Mouse (Mus musculus): ENCODE results near the gene Fcer1g.

Gene Fcer1g

DNA sequence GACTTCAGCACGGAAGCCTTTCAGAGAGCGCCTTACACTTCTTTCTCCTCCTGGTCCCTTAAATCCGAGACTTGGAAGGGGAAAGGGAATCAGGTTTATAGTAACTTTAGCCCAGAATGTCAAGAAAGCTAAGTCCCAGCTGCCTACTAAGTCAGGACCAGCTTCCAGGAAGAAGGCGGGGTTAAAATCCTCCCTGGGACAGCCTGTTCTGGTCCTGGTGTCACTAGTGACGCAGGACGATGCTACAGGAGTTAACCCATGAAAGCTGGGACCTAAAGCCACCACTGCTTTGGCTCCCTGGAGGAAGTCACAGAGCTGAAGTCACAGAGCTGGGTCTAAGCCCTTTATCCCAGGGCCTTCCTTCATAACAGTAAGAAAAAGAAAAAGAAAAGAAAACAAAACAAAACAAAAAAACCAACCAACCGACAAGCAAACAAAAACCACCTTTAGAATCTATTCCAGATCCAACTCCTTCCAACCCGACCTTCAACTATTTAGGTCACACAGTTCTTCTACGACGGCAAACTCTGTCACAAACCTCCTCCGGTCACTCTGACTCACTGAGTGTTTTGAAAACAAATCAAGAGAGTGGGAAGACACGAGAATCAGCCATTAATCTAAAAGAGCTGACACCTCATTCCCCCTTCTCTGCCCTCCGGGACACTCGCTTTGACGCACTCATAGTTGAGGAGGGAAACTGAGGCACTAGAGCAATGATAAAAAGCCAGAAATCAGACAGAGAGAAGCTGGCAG is 6.0 kb upstream of the Fcer1g start:
- DNase-seq, result no peak

DNA sequence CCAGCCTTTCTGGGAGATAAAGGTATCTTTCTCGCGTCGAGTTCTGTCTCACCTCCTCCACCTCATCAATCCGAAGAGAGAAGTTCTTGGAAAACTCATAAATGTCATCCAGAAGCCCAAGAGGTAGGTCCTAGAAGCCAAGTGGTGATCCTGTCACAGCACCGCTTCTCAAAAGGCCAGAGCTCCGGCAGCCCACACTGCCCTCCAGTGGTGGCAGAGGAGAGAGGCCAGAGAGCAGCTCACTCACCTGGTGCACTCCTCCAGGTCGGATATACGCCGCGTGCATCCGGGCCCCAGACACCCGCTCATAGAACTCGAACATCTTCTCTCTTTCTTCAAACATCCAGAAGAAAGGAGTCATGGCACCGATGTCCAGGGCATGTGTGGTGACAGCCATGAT is 4.3 kb upstream of the Fcer1g start:
- DNase-seq, result peak; percentile 65

DNA sequence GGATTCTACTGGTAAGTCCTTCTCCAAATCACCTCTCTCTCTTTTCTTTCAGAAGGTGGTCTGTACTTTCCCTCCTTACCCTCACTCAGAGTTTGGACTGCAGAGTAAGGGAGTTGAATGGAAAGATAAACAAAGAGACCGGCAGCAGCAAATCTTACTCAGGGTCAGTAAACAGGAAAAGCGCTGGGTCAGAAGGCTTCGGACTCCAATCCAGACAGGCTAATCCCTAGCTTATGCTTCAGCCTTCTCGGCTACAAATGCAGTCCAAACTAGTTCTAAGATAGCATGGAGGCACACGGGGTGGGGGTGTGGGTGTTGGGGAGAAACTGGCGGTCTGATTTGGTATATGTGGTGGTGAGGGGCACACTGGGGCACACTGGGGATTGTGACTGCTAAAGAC is 3.3 kb upstream of the Fcer1g start:
- no peak for DNase-seq

DNA sequence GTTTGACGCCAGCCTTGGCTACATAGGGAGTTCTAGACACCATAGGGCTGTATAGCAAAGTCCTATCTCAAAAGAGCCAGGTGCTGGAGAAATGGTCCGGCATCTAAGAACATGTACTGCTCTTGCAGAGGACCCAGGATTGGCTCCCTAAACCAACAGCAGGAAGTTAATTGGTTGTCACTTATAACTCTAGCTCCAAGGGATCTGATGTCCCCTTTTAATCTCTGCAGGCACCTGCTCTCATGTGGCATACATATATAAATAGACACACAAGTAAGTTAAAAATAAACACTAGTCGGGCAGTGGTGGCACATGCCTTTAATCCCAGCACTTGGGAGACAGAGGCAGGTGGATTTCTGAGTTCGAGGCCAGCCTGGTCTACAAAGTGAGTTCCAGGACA is 1.6 kb upstream of the Fcer1g start:
- no peak for DNase-seq

DNA sequence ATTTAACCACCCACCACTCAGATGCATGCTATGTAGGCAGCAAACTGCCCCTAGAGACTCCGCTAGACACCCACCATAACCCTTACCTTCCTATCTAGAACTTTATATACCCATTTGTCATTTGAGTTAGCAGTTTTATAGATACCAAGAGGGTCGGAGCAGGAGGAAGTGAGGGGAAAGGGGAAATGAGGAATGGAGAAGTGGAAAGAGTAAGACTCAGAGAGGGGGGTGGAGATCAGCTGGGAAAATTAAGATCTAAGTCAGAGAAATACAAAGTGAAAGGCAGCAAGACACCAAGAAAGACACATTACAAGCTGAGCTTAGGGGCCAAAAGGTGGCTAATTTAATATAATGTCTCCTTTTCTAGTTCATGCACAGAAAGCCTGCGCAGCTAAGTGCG is 373 bp upstream of the Fcer1g start:
- no peak for DNase-seq

DNA sequence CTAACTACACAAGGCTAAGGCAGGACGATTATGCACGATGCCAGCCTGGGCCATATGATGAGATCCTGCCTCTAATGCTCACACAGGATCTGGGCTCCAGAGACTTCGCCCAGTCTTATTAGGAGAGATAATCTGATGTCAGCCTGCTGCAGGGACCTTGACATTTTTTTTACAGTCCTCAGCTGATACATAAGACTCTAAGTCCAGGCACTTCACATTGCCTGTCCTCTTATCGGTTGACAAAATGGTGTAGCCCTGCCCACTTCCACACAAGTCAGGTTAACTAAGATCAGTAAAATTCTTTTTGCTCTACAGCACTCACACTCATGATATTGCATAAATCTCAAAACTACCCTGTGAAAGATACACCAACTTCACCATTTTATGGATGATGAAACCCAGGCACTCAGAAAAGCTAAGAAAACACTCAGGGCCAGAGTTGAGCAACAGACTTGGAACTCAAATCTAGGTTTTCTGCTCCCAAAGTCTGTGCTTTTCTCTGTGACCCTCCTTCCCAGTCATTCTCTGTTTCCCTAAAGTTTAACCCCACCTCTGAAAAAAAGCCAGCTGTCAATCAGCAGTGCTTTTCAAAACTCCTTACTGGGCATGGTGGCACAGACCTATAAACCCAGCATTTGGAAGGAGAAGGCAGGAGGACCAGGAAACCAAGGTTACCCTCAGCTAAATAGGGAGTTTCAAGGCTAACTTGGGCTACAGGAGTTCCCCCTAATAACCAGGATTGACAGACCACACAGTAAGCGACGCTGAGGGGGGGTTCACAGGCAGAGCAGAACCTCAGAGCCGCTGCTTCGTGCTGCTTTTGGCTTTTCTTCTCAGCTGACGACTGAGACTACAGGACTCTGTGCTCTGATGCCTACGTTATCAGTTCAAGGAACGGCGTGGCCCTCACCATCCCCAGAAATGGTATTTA is 1.1 kb downstream of the Fcer1g start:
- peak; percentile 18 for DNase-seq

DNA sequence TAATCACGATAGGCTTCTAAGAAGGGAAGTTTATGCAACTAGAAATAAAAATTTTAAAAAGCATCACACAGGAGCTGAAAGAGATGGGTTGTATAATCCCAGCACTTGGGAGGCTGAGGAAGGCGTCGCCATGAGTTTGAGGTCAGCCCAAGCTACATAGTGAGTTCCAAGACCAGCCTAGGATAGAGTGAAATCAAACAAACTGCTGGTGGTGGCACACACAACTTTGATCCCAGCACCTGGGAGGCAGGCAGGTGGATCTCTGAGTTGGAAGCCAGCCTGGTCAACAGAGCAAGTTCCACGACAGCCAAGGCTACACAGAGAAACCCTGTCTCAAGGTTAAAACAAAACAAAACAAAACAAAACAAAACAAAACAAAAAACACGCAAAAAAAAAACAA is 1.8 kb downstream of the Fcer1g start:
- DNase-seq, result no peak

DNA sequence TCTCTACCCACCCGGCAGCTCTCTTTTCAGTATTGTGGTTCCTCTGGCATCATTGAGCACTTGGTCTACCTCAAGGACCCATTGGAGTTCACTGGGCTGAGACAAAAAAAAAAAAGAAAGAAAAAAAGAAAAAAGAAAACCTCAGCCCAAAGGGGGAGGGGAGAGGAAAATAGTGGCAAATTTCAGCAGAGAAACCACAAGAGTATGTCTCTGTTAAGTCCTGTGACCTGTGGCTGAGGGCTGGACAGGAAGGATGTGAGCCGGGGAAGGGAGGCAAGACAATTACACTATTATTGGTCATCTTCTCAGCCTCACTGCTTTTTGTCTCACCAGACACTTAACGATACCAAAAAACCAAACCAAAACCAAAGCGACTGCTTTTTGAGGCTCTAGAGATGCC is 2.3 kb downstream of the Fcer1g start:
- no peak for DNase-seq

DNA sequence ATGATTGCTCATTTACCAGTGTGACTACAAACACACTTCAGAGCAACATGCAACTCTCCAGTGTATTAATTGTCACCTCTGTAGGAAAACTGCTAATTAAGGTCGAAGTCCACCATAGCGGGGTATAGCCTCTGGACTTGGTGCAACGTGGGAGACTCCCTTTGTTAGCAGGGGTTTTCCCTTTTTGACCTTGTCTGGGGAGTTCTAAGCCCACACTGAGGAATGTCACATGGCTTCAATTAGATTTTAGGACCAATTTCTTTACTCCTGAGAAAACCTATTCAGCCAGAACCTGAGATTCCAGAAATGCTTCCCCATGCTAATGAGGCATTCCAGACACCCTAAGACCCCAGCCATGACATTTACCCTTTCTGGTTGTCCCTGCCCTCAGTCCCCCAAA is 4.0 kb downstream of the Fcer1g start:
- DNase-seq, result peak; percentile 9

DNA sequence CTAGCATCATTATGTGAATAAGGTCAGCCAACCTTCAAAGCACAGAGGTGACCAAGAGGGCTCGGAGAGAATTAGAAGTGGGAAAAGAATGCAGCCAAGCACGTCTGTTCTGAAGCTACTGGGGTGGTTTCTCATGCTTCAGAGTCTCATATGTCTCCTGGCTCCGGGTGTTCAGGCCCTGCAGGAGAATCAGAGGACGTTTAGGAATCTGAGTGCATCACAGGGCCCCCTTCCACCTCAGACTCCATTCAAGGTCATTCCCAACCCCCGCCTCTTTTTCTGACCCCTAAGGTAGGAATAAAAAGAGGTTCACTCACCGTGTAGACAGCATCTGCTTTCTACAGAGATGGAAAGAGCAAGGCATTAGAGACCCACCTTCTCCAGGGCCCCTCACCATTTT is 4.4 kb downstream of the Fcer1g start:
- DNase-seq, result no peak

DNA sequence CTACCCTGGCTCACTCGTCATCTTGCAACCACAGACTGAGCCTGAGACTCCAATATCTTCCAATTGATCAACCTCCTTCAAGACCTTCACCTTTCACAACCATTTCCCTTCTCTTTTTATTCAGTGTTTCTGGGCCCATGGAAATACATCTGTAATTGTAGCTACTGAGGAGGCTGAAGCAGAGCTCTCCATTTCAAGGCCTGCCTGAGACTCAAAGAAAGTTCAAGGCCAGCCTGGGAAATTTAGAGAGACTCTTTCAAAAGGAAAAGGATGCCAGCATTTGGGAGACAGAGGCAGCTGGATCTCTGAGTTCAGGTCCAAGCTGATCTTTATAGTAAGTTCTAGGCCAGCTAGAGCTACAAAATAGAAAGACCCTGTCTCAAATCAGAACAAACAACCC is 6.3 kb downstream of the Fcer1g start:
- no peak for DNase-seq

DNA sequence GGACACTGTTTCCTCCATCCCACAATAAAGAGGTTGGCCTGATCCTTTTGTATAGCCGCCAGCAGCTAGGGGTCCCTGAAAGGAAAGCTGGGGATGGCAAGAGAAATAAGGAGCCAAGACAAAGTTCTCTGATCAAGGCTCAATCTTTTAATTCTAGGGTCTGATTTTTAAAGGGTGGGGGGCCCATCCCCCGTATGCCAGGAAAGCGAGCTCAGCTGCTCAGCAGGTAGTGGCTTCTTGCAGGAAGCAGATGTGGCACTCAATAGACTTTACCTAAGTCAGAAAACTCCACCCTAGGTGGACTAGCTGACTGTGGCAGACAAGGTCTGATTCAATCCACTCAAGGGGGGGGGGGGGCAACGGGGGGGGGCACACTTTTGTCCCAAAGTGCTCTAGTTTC is 7.4 kb downstream of the Fcer1g start:
- no peak for DNase-seq

DNA sequence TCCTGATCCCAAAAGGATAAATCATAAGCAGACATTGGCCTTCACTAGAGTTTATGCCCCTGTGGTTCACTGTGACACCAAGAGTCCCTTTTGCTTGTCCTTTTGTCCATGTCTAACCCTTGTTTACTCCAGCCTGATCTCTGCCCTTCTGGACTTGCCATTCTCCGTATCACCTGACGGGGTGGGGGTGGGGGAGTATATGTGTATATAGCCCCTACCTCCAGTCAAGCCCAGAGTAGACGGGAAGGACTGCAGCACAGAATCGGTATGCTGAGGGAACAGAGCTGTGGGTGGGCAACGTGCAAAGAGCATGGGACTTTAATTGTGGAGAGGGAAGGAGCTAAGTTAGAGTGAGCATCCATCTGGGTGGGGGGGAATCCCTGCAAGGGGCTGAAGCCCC is 9.3 kb downstream of the Fcer1g start, which contains the start of gene Apoa2:
Apoa2 (plus strand) TSS at position 198 of the 400 bp plus-strand sequence.
- DNase-seq, result no peak

DNA sequence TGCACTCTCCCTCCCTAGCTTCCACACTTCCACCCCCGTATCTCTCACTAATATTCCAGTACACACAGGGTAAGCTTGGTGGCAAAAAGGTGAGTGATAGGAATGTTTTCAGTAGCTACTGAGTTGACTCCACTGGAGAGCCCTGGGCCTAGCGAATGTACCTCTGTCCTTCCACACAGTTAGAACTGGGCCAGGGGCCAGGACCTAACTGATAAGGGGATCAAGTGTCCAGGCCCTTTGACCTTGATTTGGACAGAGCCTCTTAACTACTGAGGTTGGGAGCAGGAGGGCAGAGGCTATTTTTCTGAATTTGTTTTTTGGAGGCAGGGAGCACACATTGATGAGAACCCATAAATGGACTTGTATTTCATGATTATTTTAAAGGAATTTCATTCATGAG is 10.4 kb downstream of the Fcer1g start:
- DNase-seq, result no peak

DNA sequence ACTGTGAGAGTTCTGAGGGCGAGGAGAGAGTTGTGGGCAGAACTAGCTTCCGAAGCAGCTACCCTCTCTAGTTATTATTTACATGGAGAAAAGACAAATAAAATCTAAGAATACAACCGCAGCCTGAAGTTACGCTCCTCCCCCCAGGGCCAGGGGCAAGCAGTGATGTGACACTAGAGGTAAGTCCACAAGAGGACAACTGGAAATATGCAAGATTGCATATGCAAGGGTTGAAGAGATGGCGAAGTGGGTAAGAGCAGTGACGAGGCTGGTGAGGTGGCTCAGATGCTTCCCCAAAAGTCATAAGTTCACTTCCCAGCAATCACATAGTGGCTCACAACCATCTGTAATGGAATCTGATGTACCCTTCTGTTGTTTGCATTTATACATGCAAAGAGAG is 11.0 kb downstream of the Fcer1g start:
- no peak for DNase-seq

DNA sequence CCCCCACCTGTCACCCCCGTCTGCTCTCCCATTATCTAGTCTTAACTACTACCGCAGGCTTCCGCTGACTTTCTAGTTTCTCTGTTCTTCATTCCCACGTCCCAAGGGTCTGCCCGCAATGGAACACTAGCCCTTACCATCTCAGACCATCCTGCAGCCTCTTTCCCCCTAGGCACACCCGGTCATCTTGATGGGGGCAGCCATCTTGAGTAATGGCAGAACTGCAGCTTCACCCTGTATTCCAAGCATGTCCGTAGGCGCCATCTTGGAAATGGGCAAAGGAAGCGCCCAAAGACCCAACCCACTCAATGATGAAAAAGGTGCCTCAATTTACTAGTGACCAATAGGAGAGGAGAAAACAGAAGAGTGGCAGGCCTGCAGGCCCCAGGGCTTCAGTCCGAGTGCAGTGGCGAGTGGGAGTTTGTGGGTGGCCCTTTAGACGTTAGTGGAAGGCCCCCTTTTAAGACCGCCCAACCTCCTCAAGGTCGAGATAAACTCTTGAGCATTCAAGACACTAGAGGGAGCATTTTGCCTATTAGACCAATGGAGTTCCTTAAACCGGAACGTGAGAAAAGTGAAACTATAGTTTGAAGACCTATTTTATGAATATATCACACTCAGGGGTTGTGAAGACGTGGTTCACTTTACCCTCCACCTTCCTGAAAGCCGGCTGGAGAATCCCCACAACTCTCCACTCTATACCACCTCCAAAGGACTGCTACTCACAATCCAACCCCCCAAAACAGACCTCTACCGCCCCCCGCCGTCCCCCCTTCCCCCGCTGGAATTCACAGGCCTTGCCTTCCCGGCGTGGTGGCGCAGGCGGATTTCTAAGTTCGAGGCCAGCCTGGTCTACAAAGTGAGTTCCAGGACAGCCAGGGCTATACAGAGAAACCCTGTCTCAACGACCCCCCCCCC is 11.7 kb downstream of the Fcer1g start, which contains the start of gene Tomm40l:
Tomm40l (minus strand) TSS at position 277 of the 918 bp plus-strand sequence.
- peak; percentile 100 for DNase-seq

DNA sequence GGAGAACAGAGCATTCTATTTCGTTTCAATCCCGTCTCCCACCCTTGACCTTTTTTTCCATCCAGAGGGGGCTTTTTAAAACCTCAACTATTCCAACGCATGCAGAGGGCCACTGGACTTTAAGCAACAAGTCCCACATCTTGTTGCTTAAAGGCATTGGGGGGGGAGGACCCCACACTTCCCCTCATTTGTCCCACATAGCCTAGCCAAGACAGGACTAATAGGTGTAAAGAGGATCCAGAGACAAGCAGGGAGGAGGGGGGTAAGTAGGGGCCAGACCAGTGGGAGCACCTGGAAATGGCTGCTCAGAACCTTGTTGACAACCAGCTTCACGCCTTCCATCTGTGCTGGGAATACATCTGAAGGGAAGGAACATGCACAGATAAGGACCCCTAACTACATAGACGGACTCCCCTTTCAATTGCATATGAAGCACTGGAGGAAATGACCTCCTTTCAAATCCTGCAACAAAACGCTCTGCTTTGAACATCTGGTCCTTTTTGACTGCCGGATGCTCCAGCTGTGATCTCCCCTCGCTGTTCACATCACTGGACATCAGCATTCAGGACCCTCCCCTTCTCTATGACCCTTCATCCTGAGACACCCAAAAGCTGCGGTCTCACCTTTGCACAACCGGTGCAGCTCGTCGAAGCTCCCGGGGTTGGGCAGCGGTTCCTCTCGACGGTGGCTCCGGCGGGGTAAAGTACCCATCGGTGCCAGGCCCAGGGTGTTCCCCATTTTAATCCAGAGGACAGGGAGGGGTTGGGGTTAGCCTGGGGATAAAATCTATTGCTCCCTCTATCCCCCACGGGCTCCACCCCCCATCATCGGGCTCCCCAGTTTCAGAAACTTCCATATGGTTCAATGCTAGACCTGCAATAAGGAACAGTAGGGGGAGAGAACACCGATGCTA is 12.6 kb downstream of the Fcer1g start:
- peak; percentile 11 for DNase-seq

DNA sequence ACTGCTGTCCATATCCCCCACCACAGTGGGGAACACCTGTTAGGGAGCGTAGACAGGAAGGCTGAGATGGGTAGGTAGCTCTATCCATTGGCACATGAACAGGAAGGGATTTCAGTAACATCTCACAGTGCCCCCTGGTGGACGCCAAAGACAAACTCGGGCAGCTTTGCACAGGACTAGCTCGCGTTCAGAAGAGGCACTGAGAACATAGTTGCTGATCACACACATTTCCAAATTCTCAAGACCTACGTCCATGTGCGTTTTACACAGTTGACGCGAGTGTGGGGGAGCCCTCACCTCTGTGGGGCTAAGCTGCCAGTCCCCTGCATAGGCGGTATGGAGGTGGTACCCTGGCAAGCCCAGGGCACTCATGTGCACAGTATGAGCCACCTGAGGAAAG is 13.3 kb downstream of the Fcer1g start:
- DNase-seq, result peak; percentile 88

DNA sequence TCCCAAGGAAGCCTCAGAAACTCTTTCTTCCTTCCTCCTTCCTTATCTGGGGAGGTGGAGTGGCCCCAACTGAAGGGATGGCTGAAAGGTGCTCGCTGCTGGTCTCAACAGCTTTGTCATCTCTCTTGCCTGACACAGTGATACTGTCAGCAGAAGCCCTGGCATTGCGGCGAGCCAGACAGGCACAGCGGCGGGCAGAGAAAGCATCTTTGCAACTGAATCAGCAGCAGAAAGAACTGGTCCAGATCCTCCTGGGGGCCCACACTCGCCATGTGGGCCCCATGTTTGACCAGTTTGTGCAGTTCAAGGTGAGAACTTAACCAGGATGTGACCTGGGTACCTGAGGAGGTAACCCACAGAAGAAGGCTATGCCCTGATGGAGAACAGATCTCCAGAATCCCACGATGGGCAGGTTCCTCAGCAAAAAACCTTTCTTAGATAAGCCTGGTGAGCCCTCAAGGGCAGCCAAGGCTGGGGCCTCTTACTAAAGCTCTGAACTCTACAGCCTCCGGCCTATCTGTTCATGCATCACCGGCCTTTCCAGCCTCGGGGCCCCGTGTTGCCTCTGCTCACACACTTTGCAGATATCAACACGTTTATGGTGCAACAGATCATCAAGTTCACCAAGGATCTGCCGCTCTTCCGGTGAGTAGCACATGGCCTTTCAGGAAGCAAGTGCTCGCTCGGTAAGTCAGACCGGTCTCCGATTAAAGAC is 17.8 kb downstream of the Fcer1g start:
- DNase-seq, result no peak

DNA sequence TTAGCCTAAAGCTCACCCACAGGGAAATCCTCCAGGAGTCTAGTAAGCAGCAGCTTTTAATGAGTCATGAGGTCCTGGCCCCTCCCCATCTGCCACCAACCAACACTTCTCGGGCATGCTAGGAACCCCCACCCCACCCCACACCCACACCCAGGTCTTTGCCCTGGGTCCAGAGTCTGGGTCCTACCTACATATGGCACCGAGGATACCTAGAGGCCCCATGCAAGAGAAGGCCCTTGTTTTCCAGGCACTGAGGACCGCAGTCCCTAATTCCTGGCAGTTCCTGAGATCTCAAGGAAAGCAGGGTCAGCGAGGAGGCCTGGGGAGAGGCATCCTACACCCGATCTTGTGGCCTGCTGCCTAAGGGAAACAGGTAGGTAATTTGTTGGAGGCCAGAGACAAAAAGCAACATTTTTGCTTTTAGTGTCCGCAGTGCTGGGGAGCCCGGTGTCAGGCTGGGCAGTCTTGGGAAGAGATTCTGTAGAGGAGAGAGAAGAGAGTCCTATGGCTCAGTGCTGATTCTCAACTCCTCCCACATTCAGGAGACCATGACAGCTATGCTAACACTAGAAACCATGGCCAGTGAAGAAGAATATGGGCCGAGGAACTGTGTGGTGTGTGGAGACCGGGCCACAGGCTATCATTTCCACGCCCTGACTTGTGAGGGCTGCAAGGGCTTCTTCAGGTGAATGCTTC is 20.2 kb downstream of the Fcer1g start, which contains the start of gene Nr1i3:
Nr1i3 (plus strand) TSS at position 170 of the 696 bp plus-strand sequence.
- DNase-seq, result no peak

Measured in retina, postnatal 1 day (tissue).